Mouse (Mus musculus) heart, adult 8-10 months (tissue): ENCODE results near the gene Rab5if. TPM values are rescaled to one million over a fixed set of nuclear protein-coding genes. Genes with fewer than 3 reads are reported as not detected.
"Not testable (repeated sequence)": the region's sequence is repeated elsewhere in the genome, so short reads cannot be mapped to it uniquely, and the experiment has no call there.

Experiments used
- DNase-seq: peaks from one replicate; pipeline ENCODE4 v3.0.0; 2022; ENCODE audit warnings: low spot score
- total RNA-seq, 4 experiments: library from RNA; stranded (reverse); gene quantifications; 2 replicates each; pipeline ENCODE4 v1.2.4; 2022

Rab5if gene
- total RNA-seq, 4 experiments from 2014 or later = 90.3 to 107 (median 102) TPM

GRCm38 (mm10) chr2:156886084-156886631 is 23.2 kb downstream of the Rab5if start:
- DNase-seq = no peak

- DNase-seq = no peak
Observed at GRCm38 (mm10) chr2:156887017-156887416, 24.1 kb downstream of the Rab5if start, which contains the start of gene Sla2. Gene Sla2, minus strand, starts transcription at chr2:156887192.

- DNase-seq = no peak
Observed at GRCm38 (mm10) chr2:156888490-156888889, 25.6 kb downstream of the Rab5if start.

- no peak for DNase-seq
Observed at GRCm38 (mm10) chr2:156892240-156892639, 29.3 kb downstream of the Rab5if start.

GRCm38 (mm10) chr2:156892821-156893220 is 29.9 kb downstream of the Rab5if start:
- DNase-seq = no peak

GRCm38 (mm10) chr2:156894496-156895265 is 31.8 kb downstream of the Rab5if start:
- no peak for DNase-seq

GRCm38 (mm10) chr2:156896384-156896914 is 33.5 kb downstream of the Rab5if start:
- no peak for DNase-seq

GRCm38 (mm10) chr2:156897034-156897433 is 34.1 kb downstream of the Rab5if start:
- DNase-seq = no peak

GRCm38 (mm10) chr2:156898374-156898773 is 35.4 kb downstream of the Rab5if start:
- no peak for DNase-seq

- no peak for DNase-seq
Observed at GRCm38 (mm10) chr2:156899184-156899583, 36.3 kb downstream of the Rab5if start.

- no peak for DNase-seq
Observed at GRCm38 (mm10) chr2:156901344-156901743, 38.4 kb downstream of the Rab5if start.

GRCm38 (mm10) chr2:156901883-156902282 is 39.0 kb downstream of the Rab5if start:
- DNase-seq = no peak

GRCm38 (mm10) chr2:156902411-156902810 is 39.5 kb downstream of the Rab5if start:
- DNase-seq = not testable (repeated sequence)

GRCm38 (mm10) chr2:156903367-156903766 is 40.4 kb downstream of the Rab5if start:
- no peak for DNase-seq

GRCm38 (mm10) chr2:156904976-156905717 is 42.2 kb downstream of the Rab5if start:
- peak; percentile 68 for DNase-seq

GRCm38 (mm10) chr2:156905931-156906330 is 43.0 kb downstream of the Rab5if start:
- not testable (repeated sequence) for DNase-seq

GRCm38 (mm10) chr2:156913191-156913590 is 50.3 kb downstream of the Rab5if start:
- DNase-seq = no peak

GRCm38 (mm10) chr2:156915559-156915958 is 52.6 kb downstream of the Rab5if start:
- no peak for DNase-seq

- DNase-seq = no peak
Observed at GRCm38 (mm10) chr2:156916419-156917125, 53.6 kb downstream of the Rab5if start.

GRCm38 (mm10) chr2:156918562-156918961 is 55.6 kb downstream of the Rab5if start:
- no peak for DNase-seq

- DNase-seq = not testable (repeated sequence)
Observed at GRCm38 (mm10) chr2:156919191-156919590, 56.3 kb downstream of the Rab5if start.

- no peak for DNase-seq
Observed at GRCm38 (mm10) chr2:156919796-156920195, 56.9 kb downstream of the Rab5if start.
